Mouse (Mus musculus): ENCODE measurements around the gene Phactr1. TPM values are rescaled to one million over a fixed set of nuclear protein-coding genes. Genes with fewer than 3 reads are reported as not detected.

The Phactr1 gene
- polyA plus RNA-seq, 1 experiment from 2014 or later: 18.7 TPM

- Histone ChIP-seq H3K9me3 (ENCODE audit: control insufficient read depth, low read length) (no peaks in the 10 kb centered on the region), H3K4me2 (replicated peaks; ENCODE audit: low read depth, low read length) (no peak overlapping the region), H3K27me3 (ENCODE audit: control insufficient read depth, insufficient read depth, low read length) (no peaks in the 10 kb centered on the region), H3K4me3 (ENCODE audit: low read depth, low read length) (no peak overlapping the region), H3K9ac (ENCODE audit: low read depth, low read length) (no peak overlapping the region), H3K4me1 (replicated peaks; ENCODE audit: control insufficient read depth, insufficient read depth, low read length) (no peaks in the 10 kb centered on the region), H3K27ac (ENCODE audit: low read depth, low read length) (no peak overlapping the region), H3K36me3 (ENCODE audit: control insufficient read depth, insufficient read depth, low read length) (no peaks in the 10 kb centered on the region)
- DNase-seq (ENCODE audit: low spot score) (no peak), ATAC-seq (ENCODE audit: low FRiP score) (no peak)
- 86% methylated on average over 3 of the region's 3 CpGs for WGBS
These were observed 309.6 kb downstream of the Phactr1 start for GRCm38 (mm10) chr13:42990051-42990450.

GRCm38 (mm10) chr13:42990493-42991111 lies 310.2 kb downstream of the Phactr1 start:
- ATAC-seq (ENCODE audit: low FRiP score): no peak
- no peaks in the 10 kb centered on the region for H3K27me3 ChIP-seq (ENCODE audit: control insufficient read depth, insufficient read depth, low read length)
- no peaks in the 10 kb centered on the region for H3K9me3 ChIP-seq (ENCODE audit: control insufficient read depth, low read length)
- H3K4me2 ChIP-seq (replicated peaks; ENCODE audit: low read depth, low read length): no peak overlapping the region
- WGBS: 85% methylated on average over 2 of the region's 2 CpGs
- no peak overlapping the region for H3K9ac ChIP-seq (ENCODE audit: low read depth, low read length)
- DNase-seq (ENCODE audit: low spot score): no peak
- no peaks in the 10 kb centered on the region for H3K4me1 ChIP-seq (replicated peaks; ENCODE audit: control insufficient read depth, insufficient read depth, low read length)
- H3K27ac ChIP-seq (ENCODE audit: low read depth, low read length): no peak overlapping the region
- no peak overlapping the region for H3K4me3 ChIP-seq (ENCODE audit: low read depth, low read length)
- H3K36me3 ChIP-seq (ENCODE audit: control insufficient read depth, insufficient read depth, low read length): no peaks in the 10 kb centered on the region

GRCm38 (mm10) chr13:42991164-42991563 lies 310.7 kb downstream of the Phactr1 start:
- DNase-seq (ENCODE audit: low spot score): no peak
- Histone ChIP-seq H3K4me1 (replicated peaks; ENCODE audit: control insufficient read depth, insufficient read depth, low read length) (no peaks in the 10 kb centered on the region), H3K36me3 (ENCODE audit: control insufficient read depth, insufficient read depth, low read length) (no peaks in the 10 kb centered on the region), H3K4me3 (ENCODE audit: low read depth, low read length) (no peak overlapping the region), H3K9me3 (ENCODE audit: control insufficient read depth, low read length) (no peaks in the 10 kb centered on the region), H3K27me3 (ENCODE audit: control insufficient read depth, insufficient read depth, low read length) (no peaks in the 10 kb centered on the region), H3K4me2 (replicated peaks; ENCODE audit: low read depth, low read length) (no peak overlapping the region), H3K9ac (ENCODE audit: low read depth, low read length) (no peak overlapping the region), H3K27ac (ENCODE audit: low read depth, low read length) (no peak overlapping the region)
- no peak for ATAC-seq (ENCODE audit: low FRiP score)
- WGBS: 86% methylated on average over 3 of the region's 3 CpGs

DNA sequence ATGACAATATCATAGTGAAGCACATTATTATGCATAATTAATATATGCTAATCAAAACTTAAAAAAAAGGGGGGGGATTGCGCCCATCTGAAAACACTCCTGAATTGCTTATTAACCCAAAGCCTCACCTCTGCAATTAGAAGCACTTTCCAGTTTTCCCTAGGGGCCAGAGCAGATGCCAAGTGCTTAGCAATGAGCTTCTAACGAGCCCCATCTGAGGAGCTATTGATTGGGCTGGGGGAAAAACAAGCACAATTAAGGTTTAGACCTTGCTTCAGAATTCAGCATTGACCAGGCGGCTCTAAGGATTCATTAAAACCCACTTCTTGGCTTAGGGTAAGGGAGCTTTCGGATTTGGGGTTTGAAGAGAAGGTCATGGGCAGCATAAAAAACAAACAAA lies 311.9 kb downstream of the Phactr1 start:
- H3K4me1 ChIP-seq (replicated peaks; ENCODE audit: control insufficient read depth, insufficient read depth, low read length): no peaks in the 10 kb centered on the region
- no peaks in the 10 kb centered on the region for H3K36me3 ChIP-seq (ENCODE audit: control insufficient read depth, insufficient read depth, low read length)
- DNase-seq (ENCODE audit: low spot score) (peak; percentile 12), ATAC-seq (ENCODE audit: low FRiP score) (no peak)
- H3K9me3 ChIP-seq (ENCODE audit: control insufficient read depth, low read length): no peaks in the 10 kb centered on the region
- no peak overlapping the region for H3K9ac ChIP-seq (ENCODE audit: low read depth, low read length)
- no peak overlapping the region for H3K27ac ChIP-seq (ENCODE audit: low read depth, low read length)
- H3K4me2 ChIP-seq (replicated peaks; ENCODE audit: low read depth, low read length): no peak overlapping the region
- no peak overlapping the region for H3K4me3 ChIP-seq (ENCODE audit: low read depth, low read length)
- 80% methylated on average over 4 of the region's 4 CpGs for WGBS
- no peaks in the 10 kb centered on the region for H3K27me3 ChIP-seq (ENCODE audit: control insufficient read depth, insufficient read depth, low read length)

DNA sequence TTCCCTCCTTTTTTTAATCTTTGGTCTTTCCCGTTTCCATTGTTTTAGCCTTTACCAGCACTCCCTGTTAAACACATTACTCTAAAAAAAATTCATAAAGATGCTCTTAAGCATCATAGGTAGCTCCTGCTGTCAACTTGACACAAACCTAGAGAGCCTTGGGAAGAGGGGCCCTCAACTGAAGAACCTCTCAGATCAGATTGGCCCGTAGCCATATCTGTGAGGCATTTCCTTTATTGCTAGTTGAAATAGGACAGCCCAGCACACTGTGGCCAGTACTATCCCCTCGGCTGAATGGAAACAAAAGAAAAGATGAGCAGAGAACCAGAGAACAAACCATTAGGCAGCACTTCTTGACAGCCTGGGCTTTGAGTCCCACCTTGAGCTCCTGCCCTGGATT lies 313.9 kb downstream of the Phactr1 start:
- WGBS: 94% methylated on average over 3 of the region's 3 CpGs
- H3K27me3 ChIP-seq (ENCODE audit: control insufficient read depth, insufficient read depth, low read length): no peaks in the 10 kb centered on the region
- no peak overlapping the region for H3K27ac ChIP-seq (ENCODE audit: low read depth, low read length)
- H3K4me3 ChIP-seq (ENCODE audit: low read depth, low read length): no peak overlapping the region
- H3K9me3 ChIP-seq (ENCODE audit: control insufficient read depth, low read length): no peaks in the 10 kb centered on the region
- H3K9ac ChIP-seq (ENCODE audit: low read depth, low read length): no peak overlapping the region
- H3K4me1 ChIP-seq (replicated peaks; ENCODE audit: control insufficient read depth, insufficient read depth, low read length): no peaks in the 10 kb centered on the region
- H3K4me2 ChIP-seq (replicated peaks; ENCODE audit: low read depth, low read length): no peak overlapping the region
- H3K36me3 ChIP-seq (ENCODE audit: control insufficient read depth, insufficient read depth, low read length): no peaks in the 10 kb centered on the region
- DNase-seq (ENCODE audit: low spot score) (no peak), ATAC-seq (ENCODE audit: low FRiP score) (no peak)

GRCm38 (mm10) chr13:42996188-42996587 lies 315.8 kb downstream of the Phactr1 start:
- H3K27ac ChIP-seq (ENCODE audit: low read depth, low read length): no peak overlapping the region
- ATAC-seq (ENCODE audit: low FRiP score): no peak
- H3K4me1 ChIP-seq (replicated peaks; ENCODE audit: control insufficient read depth, insufficient read depth, low read length): no peaks in the 10 kb centered on the region
- H3K9me3 ChIP-seq (ENCODE audit: control insufficient read depth, low read length): no peaks in the 10 kb centered on the region
- 84% methylated on average over 4 of the region's 4 CpGs for WGBS
- H3K9ac ChIP-seq (ENCODE audit: low read depth, low read length): no peak overlapping the region
- no peak overlapping the region for H3K4me2 ChIP-seq (replicated peaks; ENCODE audit: low read depth, low read length)
- no peak overlapping the region for H3K4me3 ChIP-seq (ENCODE audit: low read depth, low read length)
- no peaks in the 10 kb centered on the region for H3K27me3 ChIP-seq (ENCODE audit: control insufficient read depth, insufficient read depth, low read length)
- H3K36me3 ChIP-seq (ENCODE audit: control insufficient read depth, insufficient read depth, low read length): no peaks in the 10 kb centered on the region
- no peak for DNase-seq (ENCODE audit: low spot score)

DNA sequence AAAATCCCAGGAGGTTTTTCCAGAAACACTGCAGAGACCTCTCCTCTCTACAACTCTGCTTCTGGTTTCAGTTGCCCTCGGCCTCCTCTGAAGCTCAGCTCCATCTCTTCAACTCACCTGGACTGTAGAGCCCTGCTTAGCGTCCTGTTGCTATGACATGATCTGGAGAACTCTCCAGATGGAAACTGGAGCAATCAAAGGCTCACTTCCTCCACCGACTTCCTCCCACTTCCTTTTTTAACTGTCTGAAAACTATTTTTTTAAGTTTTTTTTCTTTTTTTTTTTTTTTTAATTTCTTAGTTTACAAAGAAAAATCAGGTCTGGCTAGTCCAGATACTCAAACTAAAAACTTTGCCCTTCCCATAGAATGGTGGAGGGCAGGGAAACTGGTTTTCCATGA lies 318.9 kb downstream of the Phactr1 start:
- ATAC-seq (ENCODE audit: low FRiP score) (no peak), DNase-seq (ENCODE audit: low spot score) (no peak)
- no peaks in the 10 kb centered on the region for H3K36me3 ChIP-seq (ENCODE audit: control insufficient read depth, insufficient read depth, low read length)
- H3K27me3 ChIP-seq (ENCODE audit: control insufficient read depth, insufficient read depth, low read length): no peaks in the 10 kb centered on the region
- H3K4me3 ChIP-seq (ENCODE audit: low read depth, low read length): no peak overlapping the region
- no peaks in the 10 kb centered on the region for H3K9me3 ChIP-seq (ENCODE audit: control insufficient read depth, low read length)
- WGBS: 90% methylated on average over 3 of the region's 3 CpGs
- H3K9ac ChIP-seq (ENCODE audit: low read depth, low read length): no peak overlapping the region
- no peak overlapping the region for H3K27ac ChIP-seq (ENCODE audit: low read depth, low read length)
- no peaks in the 10 kb centered on the region for H3K4me1 ChIP-seq (replicated peaks; ENCODE audit: control insufficient read depth, insufficient read depth, low read length)
- H3K4me2 ChIP-seq (replicated peaks; ENCODE audit: low read depth, low read length): no peak overlapping the region

- no peak overlapping the region for H3K9ac ChIP-seq (ENCODE audit: low read depth, low read length)
- no peaks in the 10 kb centered on the region for H3K4me1 ChIP-seq (replicated peaks; ENCODE audit: control insufficient read depth, insufficient read depth, low read length)
- 22% methylated on average over 3 of the region's 3 CpGs for WGBS
- ATAC-seq (ENCODE audit: low FRiP score): no peak
- no peaks in the 10 kb centered on the region for H3K27me3 ChIP-seq (ENCODE audit: control insufficient read depth, insufficient read depth, low read length)
- H3K9me3 ChIP-seq (ENCODE audit: control insufficient read depth, low read length): no peaks in the 10 kb centered on the region
- H3K4me2 ChIP-seq (replicated peaks; ENCODE audit: low read depth, low read length): no peak overlapping the region
- DNase-seq (ENCODE audit: low spot score): no peak
- H3K4me3 ChIP-seq (ENCODE audit: low read depth, low read length): no peak overlapping the region
- H3K36me3 ChIP-seq (ENCODE audit: control insufficient read depth, insufficient read depth, low read length): no peaks in the 10 kb centered on the region
- no peak overlapping the region for H3K27ac ChIP-seq (ENCODE audit: low read depth, low read length)
These were observed 324.7 kb downstream of the Phactr1 start for GRCm38 (mm10) chr13:43005131-43005579.

DNA sequence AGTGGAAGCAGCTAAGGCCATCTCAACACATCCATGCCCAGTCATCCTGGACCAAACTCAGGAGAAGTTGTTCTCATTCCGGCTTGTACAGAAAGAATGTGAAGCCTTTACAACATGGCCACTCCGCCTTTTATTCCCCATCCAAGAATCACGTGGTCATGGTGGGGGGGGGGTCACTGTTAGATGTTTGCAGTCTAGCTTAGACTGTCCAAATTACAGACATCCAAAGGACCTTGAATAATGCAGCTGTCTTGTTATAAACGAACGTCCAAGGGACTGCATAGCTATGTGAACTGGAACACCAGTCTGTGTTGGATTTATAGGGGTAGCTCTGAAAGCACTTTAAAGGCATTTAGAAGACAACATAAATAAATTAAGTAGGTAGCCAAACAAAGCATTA lies 328.0 kb downstream of the Phactr1 start:
- WGBS: 83% methylated on average over 5 of the region's 5 CpGs
- H3K4me2 ChIP-seq (replicated peaks; ENCODE audit: low read depth, low read length): no peak overlapping the region
- DNase-seq (ENCODE audit: low spot score): no peak
- no peaks in the 10 kb centered on the region for H3K9me3 ChIP-seq (ENCODE audit: control insufficient read depth, low read length)
- no peaks in the 10 kb centered on the region for H3K4me1 ChIP-seq (replicated peaks; ENCODE audit: control insufficient read depth, insufficient read depth, low read length)
- H3K9ac ChIP-seq (ENCODE audit: low read depth, low read length): no peak overlapping the region
- no peaks in the 10 kb centered on the region for H3K36me3 ChIP-seq (ENCODE audit: control insufficient read depth, insufficient read depth, low read length)
- H3K27ac ChIP-seq (ENCODE audit: low read depth, low read length): no peak overlapping the region
- no peak overlapping the region for H3K4me3 ChIP-seq (ENCODE audit: low read depth, low read length)
- H3K27me3 ChIP-seq (ENCODE audit: control insufficient read depth, insufficient read depth, low read length): no peaks in the 10 kb centered on the region
- no peak for ATAC-seq (ENCODE audit: low FRiP score)
